Mouse (Mus musculus): Measurements from ENCODE around the gene Cfap221. TPM values are rescaled to one million over a fixed set of nuclear protein-coding genes. Genes with fewer than 3 reads are reported as not detected.

Gene Cfap221
- polyA plus RNA-seq (2015; fragmentation: Nextera tagmentation; extraction: Ambion mirVana) = not detected in 2 replicates

GRCm38 (mm10) chr1:119996798-119997581 lies at the start of gene Cfap221:
TSS of gene Cfap221 (minus strand) at chr1:119997234.
- peak; percentile 97 for ATAC-seq
- Histone ChIP-seq H3K27me3 (replicated peaks; ENCODE audit: control insufficient read depth, insufficient read depth, low read length) (no peaks in the 10 kb centered on the region), H3K27ac (ENCODE audit: low read length) (no peak within 1 kb of the TSS), H3K4me3 (ENCODE audit: low read length) (peak within 1 kb of the TSS; percentile 60), H3K4me1 (ENCODE audit: control insufficient read depth, insufficient read depth, low read length) (0 out of 2 replicates have a peak, but pooled peaks cover 5% of the 10 kb centered on the region), H3K9ac (ENCODE audit: low read depth, low read length) (peak within 1 kb of the TSS; percentile 54), H3K36me3 (ENCODE audit: control insufficient read depth, insufficient read depth, low read length) (no peaks in the 10 kb centered on the region), H3K9me3 (ENCODE audit: control insufficient read depth, low read length) (no peaks in the 10 kb centered on the region), H3K4me2 (ENCODE audit: low read depth, low read length) (peak within 1 kb of the TSS; percentile 84)
- WGBS = 7% methylated on average over 30 of the region's 30 CpGs

GRCm38 (mm10) chr1:120044584-120044983 lies 47.5 kb upstream of the Cfap221 start:
- no peak overlapping the region for H3K4me2 ChIP-seq (ENCODE audit: low read depth, low read length)
- H3K9me3 ChIP-seq (ENCODE audit: control insufficient read depth, low read length) = no peaks in the 10 kb centered on the region
- no peak overlapping the region for H3K9ac ChIP-seq (ENCODE audit: low read depth, low read length)
- no peaks in the 10 kb centered on the region for H3K36me3 ChIP-seq (ENCODE audit: control insufficient read depth, insufficient read depth, low read length)
- no peak overlapping the region for H3K4me3 ChIP-seq (ENCODE audit: low read length)
- ATAC-seq = no peak
- WGBS = 83% methylated on average over 16 of the region's 16 CpGs
- no peak overlapping the region for H3K27ac ChIP-seq (ENCODE audit: low read length)
- no peaks in the 10 kb centered on the region for H3K4me1 ChIP-seq (ENCODE audit: control insufficient read depth, insufficient read depth, low read length)
- no peaks in the 10 kb centered on the region for H3K27me3 ChIP-seq (replicated peaks; ENCODE audit: control insufficient read depth, insufficient read depth, low read length)

- Histone ChIP-seq H3K4me3 (ENCODE audit: low read length) (no peak overlapping the region), H3K4me1 (ENCODE audit: control insufficient read depth, insufficient read depth, low read length) (no peaks in the 10 kb centered on the region), H3K4me2 (ENCODE audit: low read depth, low read length) (no peak overlapping the region), H3K9ac (ENCODE audit: low read depth, low read length) (no peak overlapping the region), H3K9me3 (ENCODE audit: control insufficient read depth, low read length) (no peaks in the 10 kb centered on the region), H3K27me3 (replicated peaks; ENCODE audit: control insufficient read depth, insufficient read depth, low read length) (no peaks in the 10 kb centered on the region), H3K27ac (ENCODE audit: low read length) (no peak overlapping the region), H3K36me3 (ENCODE audit: control insufficient read depth, insufficient read depth, low read length) (no peaks in the 10 kb centered on the region)
- 83% methylated on average over 8 of the region's 8 CpGs for WGBS
- no peak for ATAC-seq
Observed at GRCm38 (mm10) chr1:120042421-120042820, 45.4 kb upstream of the Cfap221 start.

GRCm38 (mm10) chr1:120038594-120038993 lies 41.6 kb upstream of the Cfap221 start:
- Histone ChIP-seq H3K4me3 (ENCODE audit: low read length) (no peak overlapping the region), H3K4me1 (ENCODE audit: control insufficient read depth, insufficient read depth, low read length) (peaks cover 2% of the 10 kb centered on the region; the same call in 1 of the 2 replicates), H3K36me3 (ENCODE audit: control insufficient read depth, insufficient read depth, low read length) (no peaks in the 10 kb centered on the region), H3K4me2 (ENCODE audit: low read depth, low read length) (no peak overlapping the region), H3K9me3 (ENCODE audit: control insufficient read depth, low read length) (no peaks in the 10 kb centered on the region), H3K27me3 (replicated peaks; ENCODE audit: control insufficient read depth, insufficient read depth, low read length) (no peaks in the 10 kb centered on the region), H3K27ac (ENCODE audit: low read length) (no peak overlapping the region), H3K9ac (ENCODE audit: low read depth, low read length) (no peak overlapping the region)
- no peak for ATAC-seq
- 84% methylated on average over 9 of the region's 9 CpGs for WGBS

- Histone ChIP-seq H3K27ac (ENCODE audit: low read length) (no peak overlapping the region), H3K4me1 (ENCODE audit: control insufficient read depth, insufficient read depth, low read length) (peaks cover 2% of the 10 kb centered on the region; the same call in 1 of the 2 replicates), H3K27me3 (replicated peaks; ENCODE audit: control insufficient read depth, insufficient read depth, low read length) (no peaks in the 10 kb centered on the region), H3K4me3 (ENCODE audit: low read length) (no peak overlapping the region), H3K36me3 (ENCODE audit: control insufficient read depth, insufficient read depth, low read length) (no peaks in the 10 kb centered on the region), H3K9ac (ENCODE audit: low read depth, low read length) (no peak overlapping the region), H3K4me2 (ENCODE audit: low read depth, low read length) (no peak overlapping the region), H3K9me3 (ENCODE audit: control insufficient read depth, low read length) (no peaks in the 10 kb centered on the region)
- 58% methylated on average over 9 of the region's 9 CpGs for whole genome bisulfite sequencing
- peak; percentile 54 for ATAC-seq
Observed at GRCm38 (mm10) chr1:120037021-120037683, 40.1 kb upstream of the Cfap221 start.

GRCm38 (mm10) chr1:120035456-120036034 lies 38.5 kb upstream of the Cfap221 start:
- H3K27ac ChIP-seq (ENCODE audit: low read length) = no peak overlapping the region
- 78% methylated on average over 7 of the region's 7 CpGs for WGBS
- no peak overlapping the region for H3K4me2 ChIP-seq (ENCODE audit: low read depth, low read length)
- H3K4me3 ChIP-seq (ENCODE audit: low read length) = no peak overlapping the region
- no peaks in the 10 kb centered on the region for H3K27me3 ChIP-seq (replicated peaks; ENCODE audit: control insufficient read depth, insufficient read depth, low read length)
- H3K4me1 ChIP-seq (ENCODE audit: control insufficient read depth, insufficient read depth, low read length) = peaks cover 2% of the 10 kb centered on the region; the same call in 1 of the 2 replicates
- no peaks in the 10 kb centered on the region for H3K9me3 ChIP-seq (ENCODE audit: control insufficient read depth, low read length)
- H3K36me3 ChIP-seq (ENCODE audit: control insufficient read depth, insufficient read depth, low read length) = no peaks in the 10 kb centered on the region
- H3K9ac ChIP-seq (ENCODE audit: low read depth, low read length) = no peak overlapping the region
- no peak for ATAC-seq

- no peak overlapping the region for H3K27ac ChIP-seq (ENCODE audit: low read length)
- H3K36me3 ChIP-seq (ENCODE audit: control insufficient read depth, insufficient read depth, low read length) = no peaks in the 10 kb centered on the region
- 67% methylated on average over 1 of the region's 1 CpGs for WGBS
- no peak for ATAC-seq
- H3K9me3 ChIP-seq (ENCODE audit: control insufficient read depth, low read length) = no peaks in the 10 kb centered on the region
- H3K27me3 ChIP-seq (replicated peaks; ENCODE audit: control insufficient read depth, insufficient read depth, low read length) = no peaks in the 10 kb centered on the region
- H3K4me1 ChIP-seq (ENCODE audit: control insufficient read depth, insufficient read depth, low read length) = peaks cover 2% of the 10 kb centered on the region; the same call in 1 of the 2 replicates
- H3K9ac ChIP-seq (ENCODE audit: low read depth, low read length) = no peak overlapping the region
- H3K4me3 ChIP-seq (ENCODE audit: low read length) = no peak overlapping the region
- no peak overlapping the region for H3K4me2 ChIP-seq (ENCODE audit: low read depth, low read length)
Observed at GRCm38 (mm10) chr1:120034793-120035192, 37.8 kb upstream of the Cfap221 start.

GRCm38 (mm10) chr1:120033469-120033854 lies 36.4 kb upstream of the Cfap221 start:
- ATAC-seq = no peak
- Histone ChIP-seq H3K27ac (ENCODE audit: low read length) (no peak overlapping the region), H3K4me2 (ENCODE audit: low read depth, low read length) (no peak overlapping the region), H3K9ac (ENCODE audit: low read depth, low read length) (no peak overlapping the region), H3K27me3 (replicated peaks; ENCODE audit: control insufficient read depth, insufficient read depth, low read length) (no peaks in the 10 kb centered on the region), H3K36me3 (ENCODE audit: control insufficient read depth, insufficient read depth, low read length) (no peaks in the 10 kb centered on the region), H3K9me3 (ENCODE audit: control insufficient read depth, low read length) (no peaks in the 10 kb centered on the region), H3K4me3 (ENCODE audit: low read length) (no peak overlapping the region), H3K4me1 (ENCODE audit: control insufficient read depth, insufficient read depth, low read length) (peaks cover 2% of the 10 kb centered on the region; the same call in 1 of the 2 replicates)
- 68% methylated on average over 2 of the region's 2 CpGs for WGBS

- H3K27me3 ChIP-seq (replicated peaks; ENCODE audit: control insufficient read depth, insufficient read depth, low read length) = no peaks in the 10 kb centered on the region
- H3K9me3 ChIP-seq (ENCODE audit: control insufficient read depth, low read length) = no peaks in the 10 kb centered on the region
- peaks cover 2% of the 10 kb centered on the region; the same call in 1 of the 2 replicates for H3K4me1 ChIP-seq (ENCODE audit: control insufficient read depth, insufficient read depth, low read length)
- no peaks in the 10 kb centered on the region for H3K36me3 ChIP-seq (ENCODE audit: control insufficient read depth, insufficient read depth, low read length)
- 42% methylated on average over 10 of the region's 10 CpGs for WGBS
- no peak overlapping the region for H3K9ac ChIP-seq (ENCODE audit: low read depth, low read length)
- H3K27ac ChIP-seq (ENCODE audit: low read length) = no peak overlapping the region
- no peak overlapping the region for H3K4me2 ChIP-seq (ENCODE audit: low read depth, low read length)
- peak; percentile 87 for ATAC-seq
- no peak overlapping the region for H3K4me3 ChIP-seq (ENCODE audit: low read length)
Observed at GRCm38 (mm10) chr1:120032804-120033468, 35.9 kb upstream of the Cfap221 start.

Data from intestine, embryonic 16.5 days (tissue).